Mouse (Mus musculus): ENCODE measurements around the gene Proser3. TPM values are rescaled to one million over a fixed set of nuclear protein-coding genes. Genes with fewer than 3 reads are reported as not detected.
"Not testable (repeated sequence)": the region's sequence is repeated elsewhere in the genome, so short reads cannot be mapped to it uniquely, and the experiment has no call there.

Proser3 gene
- polyA plus RNA-seq, 1 experiment from 2014 or later, result 5.2 TPM

DNA sequence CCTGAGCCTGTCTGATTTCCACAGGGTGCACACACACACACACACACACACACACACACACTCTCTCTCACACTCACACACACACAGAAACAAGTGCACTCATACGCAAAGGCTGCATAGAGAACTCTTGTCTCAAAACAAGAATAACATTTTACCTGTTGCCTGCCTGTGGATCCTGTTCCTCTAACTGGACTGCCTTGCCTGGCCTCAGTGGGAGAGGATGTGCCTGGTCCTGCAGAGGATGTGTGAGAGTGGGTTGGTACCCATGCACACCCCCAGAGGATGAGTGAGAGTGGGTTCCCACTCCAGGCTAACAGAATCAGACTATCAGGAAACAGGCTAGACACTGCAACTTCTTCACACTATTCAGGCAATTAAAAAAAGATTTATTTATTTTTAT lies 1.5 kb downstream of the Proser3 start:
- no peak for DNase-seq (ENCODE audit: low spot score)

DNA sequence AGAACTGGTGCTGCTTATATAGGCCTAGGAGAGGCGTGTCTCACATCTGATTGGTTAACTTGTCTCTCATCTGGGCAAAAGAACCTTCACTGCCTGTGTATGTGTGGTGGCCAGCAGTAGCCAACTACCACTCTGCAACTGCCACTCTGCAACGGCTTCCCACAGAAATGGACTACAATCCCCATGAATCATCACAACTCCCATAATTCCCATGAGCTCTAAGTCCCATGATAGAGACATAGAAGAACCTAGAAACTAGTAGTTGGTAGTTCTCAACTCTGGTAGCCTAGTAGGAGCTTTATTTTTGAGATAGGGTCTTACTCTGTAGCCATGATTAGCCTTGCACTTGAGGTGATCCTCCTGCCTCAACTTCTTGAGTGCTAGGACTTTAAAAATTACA lies 2.2 kb downstream of the Proser3 start:
- DNase-seq (ENCODE audit: low spot score), result no peak

DNA sequence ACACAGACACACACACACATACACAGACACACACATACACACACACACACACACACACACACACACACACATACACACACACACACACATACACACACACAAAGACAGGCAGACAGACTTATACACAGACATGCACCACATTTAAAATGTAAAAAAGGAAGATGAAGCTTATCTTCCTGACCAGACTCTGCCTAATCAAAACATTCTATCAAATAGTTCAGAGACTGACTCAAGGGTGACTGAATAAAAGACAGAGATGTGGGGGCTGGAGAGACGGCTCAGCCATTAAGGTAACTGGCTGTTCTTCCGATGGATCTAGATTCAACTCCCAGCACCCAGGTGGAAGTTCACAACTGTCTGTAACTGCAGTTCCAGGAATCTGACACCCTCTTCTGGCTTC lies 7.8 kb downstream of the Proser3 start:
- no peak for DNase-seq (ENCODE audit: low spot score)

DNA sequence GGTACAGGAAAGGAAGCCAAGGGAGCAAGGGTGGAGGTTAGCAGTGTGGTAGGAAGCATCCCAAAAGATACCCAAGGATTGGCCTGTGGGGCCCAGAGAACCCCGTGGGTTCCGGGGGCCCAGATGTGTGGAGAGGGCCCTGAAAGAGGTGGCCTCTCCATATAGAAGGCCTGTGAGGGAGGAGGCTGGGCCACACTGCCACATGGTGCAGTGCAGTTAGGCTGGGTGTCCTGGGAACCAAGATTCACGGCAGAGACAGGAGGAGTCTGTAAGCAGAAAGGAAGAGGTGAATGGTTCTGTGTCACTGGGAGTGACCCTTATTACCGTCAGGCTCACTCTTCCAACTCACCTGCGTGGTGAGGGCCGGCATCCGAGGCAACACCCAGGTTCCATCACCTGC lies 11.5 kb downstream of the Proser3 start:
- DNase-seq (ENCODE audit: low spot score), result no peak

DNA sequence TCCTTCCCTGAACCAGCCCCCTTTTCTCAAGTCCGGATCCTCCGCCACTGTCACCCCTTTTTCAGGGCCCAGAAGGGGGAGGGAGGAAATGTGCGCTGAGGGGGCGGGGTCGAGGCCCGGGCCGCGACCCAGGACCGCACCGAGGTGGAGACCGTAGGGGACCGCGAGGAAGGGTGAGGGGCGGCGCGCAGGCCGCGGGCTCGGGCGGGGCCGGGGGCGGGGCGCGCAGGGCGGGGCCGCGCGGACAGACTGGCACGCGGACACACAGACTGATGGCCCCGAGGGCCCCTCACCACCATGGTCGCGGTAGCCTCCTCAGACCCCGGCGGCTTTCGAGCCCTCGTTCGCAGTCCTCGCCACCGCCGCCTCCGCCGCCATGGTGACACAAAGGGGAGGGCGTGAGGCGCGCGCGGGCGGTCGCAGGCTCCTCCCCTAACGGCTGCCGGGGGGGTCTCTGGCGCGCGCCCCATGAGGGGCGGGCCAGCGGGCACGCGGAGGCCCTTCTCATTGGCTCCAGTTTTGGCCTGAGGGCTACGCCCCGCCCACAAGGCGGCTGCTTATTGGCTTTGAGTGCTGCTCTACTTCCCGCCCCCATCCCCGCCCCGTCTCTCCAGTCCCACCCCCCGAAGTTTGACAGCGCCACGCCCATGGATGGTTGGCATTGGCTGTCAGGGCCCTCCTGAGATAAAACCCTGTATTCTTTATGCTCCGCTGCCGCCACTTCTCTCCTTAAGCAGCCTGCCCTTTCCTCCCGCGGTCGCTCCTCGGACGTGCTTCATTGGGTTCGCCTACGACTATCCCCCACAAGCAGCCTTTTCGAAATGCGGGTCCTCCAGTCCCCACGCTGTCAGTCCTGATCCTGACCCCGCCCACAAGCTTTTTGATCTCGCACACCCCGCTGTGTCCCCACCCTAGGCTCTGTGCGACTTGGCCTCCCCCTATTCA lies 17.2 kb downstream of the Proser3 start, which contains the start of gene Arhgap33:
Arhgap33 (minus strand) TSS at position 428 of the 945 bp plus-strand sequence.
- peak; percentile 99 for DNase-seq (ENCODE audit: low spot score)

DNA sequence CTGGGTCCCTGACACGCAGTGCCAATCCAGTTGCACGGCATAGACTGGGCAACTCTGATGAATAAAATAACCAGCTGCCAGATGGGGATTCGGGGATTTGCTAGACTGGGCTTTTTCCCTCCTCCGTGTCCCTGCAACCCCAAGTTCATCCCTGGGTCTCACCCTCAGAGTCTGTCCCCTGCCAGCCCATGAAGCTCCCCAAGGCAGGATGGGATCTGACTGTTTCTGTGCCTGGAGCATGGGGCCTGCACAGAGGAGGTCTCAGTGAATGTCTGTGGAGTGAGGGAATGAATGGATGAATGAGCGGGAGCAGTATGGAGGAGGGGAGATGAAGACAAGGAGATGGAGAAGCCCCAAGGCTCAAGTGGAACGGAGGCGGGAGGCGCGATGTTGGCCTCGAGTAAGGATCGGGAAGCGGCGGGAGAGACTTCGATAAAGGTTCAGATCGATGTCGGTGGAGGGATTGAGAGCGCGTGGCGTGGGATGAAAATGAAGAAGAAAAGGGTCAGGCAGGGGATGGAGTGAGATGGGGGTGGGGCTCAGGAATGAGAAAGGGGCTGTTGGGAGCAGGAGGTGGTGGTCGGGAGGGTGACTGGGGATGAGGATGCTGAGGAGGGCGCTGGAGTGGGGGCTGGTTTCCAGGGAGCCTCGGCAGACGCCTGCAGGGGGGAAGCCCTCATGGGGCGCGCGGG lies 18.0 kb downstream of the Proser3 start:
- DNase-seq (ENCODE audit: low spot score), result no peak

DNA sequence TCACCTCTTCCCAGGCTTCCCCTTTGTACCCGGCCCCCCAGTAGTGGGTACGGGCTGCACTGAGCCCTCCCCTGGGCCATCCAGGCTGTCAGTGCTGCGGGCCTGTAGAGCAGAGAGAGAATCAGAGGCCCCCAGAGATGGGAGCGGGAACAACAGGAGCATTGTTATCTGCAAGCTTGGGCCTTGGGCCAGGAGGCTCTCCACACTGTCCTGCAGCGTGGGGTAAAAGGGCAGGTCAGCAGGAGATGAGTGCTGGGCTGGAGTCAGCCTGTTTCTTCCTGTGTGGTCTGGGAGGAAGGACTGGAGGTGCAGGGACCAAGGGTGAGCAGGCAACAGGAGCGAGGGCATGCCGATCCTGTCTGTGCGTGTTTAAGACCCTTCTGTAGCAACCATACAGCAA lies 19.2 kb downstream of the Proser3 start:
- DNase-seq (ENCODE audit: low spot score), result no peak

DNA sequence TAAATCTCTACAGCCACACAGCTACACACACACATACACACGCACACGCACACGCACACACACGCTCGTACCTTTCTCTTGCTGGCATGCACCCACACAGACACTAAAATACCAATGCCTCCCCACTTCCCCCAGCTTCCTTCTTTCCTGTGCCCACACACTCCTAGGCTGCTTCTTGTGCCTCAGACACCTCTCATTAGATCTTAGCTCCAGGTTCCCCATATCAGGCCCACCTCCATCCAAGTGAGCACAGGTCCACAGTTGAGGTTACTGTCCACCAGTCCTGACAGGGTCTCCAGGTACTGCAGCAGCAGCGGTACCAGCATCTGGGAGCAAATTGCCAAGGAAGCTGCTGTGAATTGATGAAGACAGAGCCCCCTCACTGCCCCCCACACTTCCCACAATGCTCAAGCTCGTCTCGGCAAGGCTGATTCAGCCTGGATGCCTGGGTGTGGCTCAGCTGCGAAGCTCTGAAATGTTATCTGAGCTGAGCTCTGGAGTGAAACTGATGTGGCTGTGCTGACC lies 20.7 kb downstream of the Proser3 start:
- DNase-seq (ENCODE audit: low spot score), result no peak

DNA sequence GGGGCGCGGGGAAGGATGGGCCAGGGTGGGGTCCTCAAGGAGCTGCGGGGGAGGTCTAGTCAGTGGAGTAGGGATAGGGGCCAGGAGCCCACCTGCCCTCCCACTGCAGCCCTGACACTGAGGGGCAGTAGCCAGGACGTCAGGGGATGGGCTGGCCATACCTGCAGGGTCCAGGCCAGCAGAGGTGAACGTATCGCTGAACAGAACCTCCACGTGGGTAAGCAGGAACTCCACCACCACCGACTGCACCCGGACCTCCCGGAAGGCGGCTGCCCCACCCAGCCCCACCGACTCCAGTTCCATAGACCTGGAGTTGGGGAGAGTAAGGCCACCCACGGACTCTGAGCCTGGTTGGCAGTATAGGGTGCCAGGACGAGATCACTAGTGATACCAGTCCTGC lies 25.1 kb downstream of the Proser3 start:
- no peak for DNase-seq (ENCODE audit: low spot score)

DNA sequence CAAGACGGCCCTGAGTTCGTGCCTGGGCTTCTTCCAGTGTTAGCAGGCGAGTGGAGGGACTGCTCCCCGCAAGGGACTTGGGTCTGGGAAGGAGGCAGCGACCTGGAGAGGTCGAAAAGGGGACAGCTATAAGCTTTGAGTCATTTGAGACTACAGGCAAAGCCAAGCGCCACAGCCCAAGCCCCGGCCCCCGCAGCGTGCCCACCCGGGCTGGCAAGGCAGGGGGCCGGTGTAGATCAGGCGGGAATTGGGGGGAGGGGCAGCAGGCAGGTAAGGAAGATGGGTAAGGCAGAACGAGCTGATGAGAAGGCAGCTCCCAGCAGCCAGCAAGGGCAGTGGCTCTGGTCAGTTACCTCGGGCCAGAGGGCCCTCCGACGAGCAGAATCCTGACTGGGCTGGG lies 25.7 kb downstream of the Proser3 start:
- no peak for DNase-seq (ENCODE audit: low spot score)

DNA sequence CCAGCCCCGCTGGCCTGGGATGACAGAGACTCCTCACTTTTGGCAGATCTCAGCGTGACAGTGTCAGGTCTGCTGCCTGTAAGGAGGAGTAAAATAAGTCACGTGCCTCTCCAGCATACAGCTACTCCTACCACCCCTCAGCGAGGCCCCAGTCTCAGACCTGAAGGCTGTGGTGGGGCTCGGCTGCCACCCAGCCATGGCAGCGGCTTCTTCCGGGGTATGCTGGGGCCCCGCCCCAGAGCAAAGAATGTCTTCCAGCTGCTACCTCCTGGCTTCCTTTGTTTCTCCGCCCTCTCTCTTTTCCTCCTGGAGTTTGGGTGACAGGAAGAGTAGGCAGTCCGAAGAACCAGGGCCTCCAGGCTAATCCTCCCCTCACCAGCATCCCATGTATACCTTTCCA lies 26.1 kb downstream of the Proser3 start:
- DNase-seq (ENCODE audit: low spot score), result peak; percentile 21

DNA sequence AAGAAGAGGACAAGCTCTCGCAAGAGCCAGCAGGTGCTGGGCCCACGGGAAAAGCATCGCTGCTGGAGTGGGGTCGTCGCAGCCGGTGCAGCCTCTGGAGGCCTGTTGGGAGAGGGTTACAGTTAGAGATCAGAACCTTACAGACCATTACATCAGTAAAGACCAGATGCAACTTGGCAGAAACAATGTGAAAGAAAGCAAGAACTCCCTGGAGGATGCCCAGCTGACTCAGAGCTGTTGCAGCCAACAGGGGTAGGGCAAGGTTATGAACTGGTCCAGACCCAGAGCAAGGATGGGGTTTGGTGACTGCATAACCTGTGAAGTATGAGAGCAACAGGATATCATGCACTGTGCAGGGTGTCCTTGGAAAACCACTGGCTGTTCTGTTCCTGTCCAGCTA lies 27.6 kb downstream of the Proser3 start:
- no peak for DNase-seq (ENCODE audit: low spot score)

DNA sequence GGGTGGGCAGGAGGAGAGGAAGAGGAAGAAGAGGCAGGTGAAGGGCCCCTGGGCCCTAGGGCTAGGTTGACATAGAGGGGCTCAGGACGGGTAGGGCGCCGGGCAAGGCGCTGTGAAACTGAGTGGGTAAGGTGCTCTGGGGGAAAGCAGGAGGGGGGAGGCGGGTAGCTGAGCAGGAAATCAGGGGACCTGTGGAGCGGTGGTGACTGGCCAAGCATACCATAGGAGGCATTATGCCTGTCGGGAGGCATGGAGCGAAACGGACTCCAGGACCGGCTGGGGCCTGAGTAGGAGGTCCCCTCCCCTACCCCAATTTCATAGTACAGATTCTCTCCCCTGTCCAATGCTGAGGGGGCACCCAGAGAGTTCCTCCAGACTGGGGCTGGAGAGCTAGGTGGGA lies 29.2 kb downstream of the Proser3 start:
- DNase-seq (ENCODE audit: low spot score), result no peak

DNA sequence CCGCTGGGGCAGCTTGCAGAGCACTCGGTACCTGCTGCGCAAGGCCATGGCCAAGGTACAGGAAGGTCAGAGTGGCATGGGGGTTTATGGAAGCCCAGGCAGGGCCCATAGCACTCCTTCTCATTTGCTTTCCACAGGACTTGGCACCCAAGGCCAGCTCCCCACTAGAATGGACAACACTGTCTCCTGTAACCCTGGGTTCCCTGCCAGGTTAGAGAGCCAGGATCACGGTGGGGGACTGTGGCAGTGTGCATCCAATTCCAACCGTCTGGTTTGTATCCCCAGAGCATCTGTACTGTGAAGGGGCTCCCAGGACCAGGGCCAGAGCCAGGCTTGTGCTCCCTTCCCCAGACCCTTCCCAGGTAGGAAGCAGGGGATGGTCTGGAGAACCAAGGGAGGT lies 31.2 kb downstream of the Proser3 start:
- no peak for DNase-seq (ENCODE audit: low spot score)

DNA sequence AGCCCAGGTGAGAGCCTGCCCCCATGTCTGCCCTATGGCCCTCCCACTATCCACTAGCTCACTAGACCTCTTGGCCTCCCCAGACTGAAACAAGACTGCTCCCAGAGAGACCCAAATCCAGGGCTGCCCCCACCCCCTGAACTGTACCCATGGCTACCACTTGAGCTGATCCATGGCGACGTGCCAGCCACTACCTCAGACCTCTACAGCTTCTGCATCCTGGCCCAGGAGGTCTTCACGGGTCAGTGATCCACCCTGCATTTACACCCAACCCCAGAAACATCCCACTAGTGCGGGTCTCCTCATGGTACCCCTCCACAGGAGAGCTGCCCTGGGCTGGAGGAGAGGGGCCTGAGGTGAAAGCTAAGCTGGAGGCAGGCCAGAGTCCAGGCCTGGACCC lies 31.7 kb downstream of the Proser3 start:
- no peak for DNase-seq (ENCODE audit: low spot score)

DNA sequence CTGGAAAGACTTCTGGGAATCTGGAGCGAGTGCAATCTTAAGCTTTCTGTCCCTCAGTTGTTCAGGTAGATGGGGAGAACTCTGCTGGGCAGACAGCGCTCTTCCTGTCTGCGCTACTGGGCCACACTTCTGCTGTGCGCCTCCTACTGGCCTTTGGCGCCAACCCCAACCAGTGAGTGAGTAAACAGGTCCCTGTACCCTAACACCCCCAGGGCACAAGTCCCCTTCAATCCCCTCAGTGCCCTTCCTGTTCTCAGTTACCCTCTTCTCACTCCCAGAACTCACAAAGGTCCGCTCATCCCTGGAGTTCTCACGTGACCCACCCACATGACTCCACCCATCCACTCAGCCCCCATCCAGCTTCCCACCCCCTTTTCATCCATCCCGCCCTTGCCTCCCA lies 33.8 kb downstream of the Proser3 start:
- DNase-seq (ENCODE audit: low spot score), result no peak

DNA sequence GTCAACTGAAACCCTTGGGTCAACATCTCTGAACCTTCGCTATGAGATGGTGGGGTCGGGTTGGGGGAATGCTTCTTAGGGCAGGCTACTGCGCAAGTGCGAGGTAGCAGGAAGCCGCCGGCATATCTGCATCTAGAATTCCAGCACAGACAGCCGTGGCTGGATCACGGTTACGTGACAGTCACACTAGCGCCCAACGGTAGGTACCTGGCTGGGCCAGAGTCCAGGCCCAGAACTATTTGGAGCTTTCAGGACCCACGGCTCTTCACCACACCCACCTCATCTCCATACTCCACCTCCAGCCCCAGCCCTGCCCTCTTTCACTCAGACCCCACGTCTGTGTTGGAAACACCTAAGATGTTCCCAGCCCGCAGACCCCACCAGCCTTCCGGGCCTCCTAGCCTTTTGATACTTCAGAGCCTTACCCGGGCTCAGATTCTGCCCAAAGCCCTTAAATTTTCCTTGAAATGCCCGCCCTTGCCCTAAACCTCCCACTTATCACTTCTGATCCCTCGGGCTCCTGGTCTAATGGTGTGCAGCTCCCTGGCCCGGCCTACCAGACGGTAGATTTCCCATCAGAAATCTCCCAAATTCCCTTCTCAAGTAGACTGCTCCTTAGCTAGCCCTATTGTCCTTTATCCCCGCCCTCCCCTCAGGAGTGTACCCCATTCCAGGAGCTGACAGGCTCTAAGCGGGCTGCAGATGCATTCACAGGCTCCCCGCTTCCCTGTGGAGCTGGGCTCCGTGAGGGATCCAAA lies 36.9 kb downstream of the Proser3 start:
- DNase-seq (ENCODE audit: low spot score), result no peak

DNA sequence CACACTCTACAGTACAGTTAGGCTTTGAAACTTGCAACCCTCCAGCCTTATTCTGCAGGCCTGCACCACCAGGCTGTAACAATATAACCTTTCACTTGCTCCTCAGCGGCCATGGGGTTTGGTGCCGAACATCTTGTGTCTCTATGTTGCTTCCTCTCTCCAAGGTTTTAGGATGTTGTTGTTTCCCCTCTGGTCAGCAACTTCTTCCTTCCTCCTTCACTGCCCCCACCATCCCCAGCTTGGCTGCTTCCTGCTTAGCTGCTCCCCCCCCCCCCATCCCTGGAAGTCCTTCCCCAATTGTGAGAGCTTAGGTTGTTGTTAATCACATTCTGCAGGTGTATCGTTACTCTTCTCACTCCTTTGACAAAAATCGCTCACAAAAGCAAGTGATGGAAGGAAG lies 44.0 kb downstream of the Proser3 start:
- DNase-seq (ENCODE audit: low spot score), result no peak

DNA sequence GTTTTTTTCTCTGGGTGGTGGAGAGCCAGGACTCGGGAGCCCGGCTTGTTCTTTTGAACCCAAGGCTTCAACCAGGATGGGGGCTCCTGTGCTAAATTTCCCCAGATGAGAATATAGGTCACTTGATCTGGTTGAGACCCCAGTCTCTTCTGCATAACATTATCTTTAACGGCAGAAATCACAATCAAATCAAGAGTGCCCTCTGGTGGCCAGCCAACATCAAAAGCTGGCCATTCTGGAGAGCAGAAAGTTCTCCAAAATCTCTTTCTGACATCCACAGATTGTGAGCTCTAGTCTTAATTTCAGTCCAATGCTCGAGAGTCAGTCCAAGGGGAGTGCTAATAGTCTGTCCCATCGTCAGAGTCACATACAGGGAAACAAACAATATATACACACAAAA lies 50.9 kb downstream of the Proser3 start:
- not testable (repeated sequence) for DNase-seq (ENCODE audit: low spot score)

DNA sequence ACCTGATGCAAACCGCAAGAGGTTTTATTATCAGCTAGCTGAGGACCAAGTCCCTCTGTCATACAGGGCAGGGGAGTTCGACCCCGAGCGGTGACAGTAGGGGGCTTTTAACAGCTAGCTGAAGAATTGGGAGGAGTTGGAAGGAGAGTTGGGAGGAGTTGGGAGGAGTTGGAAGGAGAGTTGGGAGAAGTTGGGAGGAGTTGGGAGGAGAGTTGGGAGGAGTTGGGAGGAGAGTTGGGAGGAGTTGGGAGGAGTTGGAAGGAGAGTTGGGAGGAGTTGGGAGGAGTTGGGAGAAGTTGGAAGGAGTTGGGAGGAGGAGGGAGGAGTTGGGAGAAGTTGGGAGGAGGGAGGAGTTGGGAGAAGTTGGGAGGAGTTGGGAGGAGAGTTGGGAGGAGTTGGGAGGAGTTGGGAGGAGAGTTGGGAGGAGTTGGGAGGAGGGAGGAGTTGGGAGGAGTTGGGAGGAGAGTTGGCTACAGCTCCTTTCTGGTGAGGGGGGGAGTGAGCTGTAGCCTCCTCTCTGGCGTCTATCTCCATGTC lies 56.5 kb downstream of the Proser3 start:
- not testable (repeated sequence) for DNase-seq (ENCODE audit: low spot score)

DNA sequence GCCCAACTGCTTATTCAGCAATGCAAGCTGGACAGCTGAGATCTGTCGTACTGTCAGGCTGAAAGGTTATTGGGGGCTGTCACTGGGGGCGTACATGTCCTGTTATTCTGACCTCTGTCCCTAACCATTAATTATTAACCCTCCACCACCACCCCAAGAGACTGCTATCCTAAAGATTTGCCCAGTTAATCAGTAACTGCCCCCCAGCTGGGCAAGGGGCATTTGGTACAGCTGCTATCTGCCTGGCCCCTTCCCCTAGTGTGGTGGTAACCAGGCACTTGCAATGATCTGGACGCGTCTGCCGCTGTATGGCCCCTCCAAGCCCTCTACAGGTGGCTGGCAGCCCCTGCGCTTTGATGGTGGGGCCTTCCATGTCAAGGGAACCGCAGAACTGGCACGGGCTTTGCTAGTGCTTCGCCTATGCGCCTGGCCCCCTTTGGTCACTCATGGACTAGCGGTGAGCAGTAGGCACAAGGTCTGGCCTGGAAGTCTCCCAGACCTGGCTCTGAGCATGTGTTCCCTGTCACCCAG lies 58.6 kb downstream of the Proser3 start, which contains the start of gene Prodh2:
Prodh2 (plus strand) TSS at position 222 of the 531 bp plus-strand sequence.
- no peak for DNase-seq (ENCODE audit: low spot score)
